Mouse (Mus musculus): ENCODE measurements at regions not wholly inside any gene's neighbourhood (a gene's known extent, or its start where the extent isn't known, plus 50 kb on each side); places are given as distances from the start of the nearest gene placed in this dataset.

DNA sequence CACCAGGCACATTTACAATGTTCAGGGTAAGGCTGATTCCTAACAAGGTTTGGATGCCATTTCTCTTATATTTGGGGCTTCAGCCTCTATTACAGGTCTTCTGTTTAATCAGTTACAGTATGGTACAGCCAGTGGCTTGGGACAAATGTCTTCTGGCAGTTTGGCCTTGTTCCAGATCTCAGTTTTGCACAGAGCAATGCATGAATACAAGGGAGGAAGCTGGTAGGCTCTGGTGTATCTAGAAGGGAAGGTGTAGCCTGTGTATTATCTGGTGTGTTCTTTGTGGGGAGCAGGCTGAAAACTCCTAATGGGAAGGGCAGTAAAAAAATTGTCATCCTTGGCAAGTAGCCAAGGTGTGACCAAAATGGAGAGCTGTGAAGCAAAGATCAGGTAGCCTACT, 254.2 kb downstream of the Usp25 start:
- peak; percentile 50; the same call in 1 of the 2 replicates for ATAC-seq (replicated peaks; ENCODE audit: insufficient number of reproducible peaks, insufficient read depth, low FRiP score, low read depth)
- H3K9me3 ChIP-seq (replicated peaks): no peaks in the 10 kb centered on the region
- no peak overlapping the region for H3K27ac ChIP-seq
- H3K4me3 ChIP-seq: no peak overlapping the region
- no peaks in the 10 kb centered on the region for H3K4me1 ChIP-seq (replicated peaks)
- H3K4me2 ChIP-seq: no peak overlapping the region
- H3K9ac ChIP-seq: no peak overlapping the region
- H3K36me3 ChIP-seq: no peaks in the 10 kb centered on the region
- no peaks in the 10 kb centered on the region for H3K27me3 ChIP-seq

- Histone ChIP-seq H3K4me3 (no peak overlapping the region), H3K36me3 (no peaks in the 10 kb centered on the region), H3K27me3 (no peaks in the 10 kb centered on the region), H3K27ac (no peak overlapping the region), H3K4me2 (no peak overlapping the region), H3K4me1 (replicated peaks) (no peaks in the 10 kb centered on the region), H3K9me3 (replicated peaks) (no peaks in the 10 kb centered on the region), H3K9ac (no peak overlapping the region)
- ATAC-seq (replicated peaks; ENCODE audit: insufficient number of reproducible peaks, insufficient read depth, low FRiP score, low read depth): no peak
- WGBS: 47% methylated on average over 3 of the region's 3 CpGs
Measured at GRCm38 (mm10) chr16:77252349-77252748, 238.8 kb downstream of the Usp25 start.

GRCm38 (mm10) chr16:77251422-77251821, 237.9 kb downstream of the Usp25 start:
- ATAC-seq (replicated peaks; ENCODE audit: insufficient number of reproducible peaks, insufficient read depth, low FRiP score, low read depth): no peak
- no peak overlapping the region for H3K9ac ChIP-seq

GRCm38 (mm10) chr16:77240876-77241275, 227.4 kb downstream of the Usp25 start:
- H3K4me3 ChIP-seq: no peak overlapping the region
- WGBS: 75% methylated on average over 6 of the region's 6 CpGs
- H3K27ac ChIP-seq: no peak overlapping the region

More at GRCm38 (mm10) chr16:77251422-77251821, 237.9 kb downstream of the Usp25 start:
- no peak overlapping the region for H3K4me3 ChIP-seq
- no peaks in the 10 kb centered on the region for H3K27me3 ChIP-seq
- H3K4me1 ChIP-seq (replicated peaks): no peaks in the 10 kb centered on the region
- H3K9me3 ChIP-seq (replicated peaks): no peaks in the 10 kb centered on the region
- no peak overlapping the region for H3K4me2 ChIP-seq
- 50% methylated on average over 3 of the region's 3 CpGs for WGBS
- no peak overlapping the region for H3K27ac ChIP-seq
- no peaks in the 10 kb centered on the region for H3K36me3 ChIP-seq

DNA sequence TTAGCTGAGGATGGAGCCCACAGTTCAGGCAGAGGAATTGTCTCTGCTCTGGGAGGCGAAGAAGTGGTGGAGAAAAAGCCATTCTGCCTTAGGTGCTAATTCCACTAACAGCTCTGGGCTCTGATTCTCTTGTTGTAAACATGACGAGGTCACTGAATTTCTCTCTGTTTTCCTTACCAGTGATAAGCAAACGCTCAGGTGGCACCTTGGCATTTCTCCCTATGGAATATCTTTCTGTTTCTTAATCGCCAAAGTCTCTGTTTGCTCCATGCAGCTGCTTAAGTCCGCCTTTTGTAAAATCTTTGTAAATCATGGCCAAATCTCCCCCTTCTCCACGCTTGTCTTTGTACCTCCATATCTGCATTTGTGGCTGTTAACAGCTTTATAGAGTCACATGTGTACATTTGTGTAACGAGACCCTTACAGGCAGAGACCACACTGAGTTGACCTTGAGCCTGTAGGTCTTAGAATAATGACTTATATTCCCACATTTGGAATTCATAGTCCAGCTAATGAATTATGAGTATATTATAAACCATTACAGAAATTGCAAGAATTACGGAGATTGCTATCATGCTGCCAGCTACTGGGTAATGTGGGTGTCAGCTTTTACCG, 225.8 kb downstream of the Usp25 start:
- Histone ChIP-seq H3K27me3 (no peaks in the 10 kb centered on the region), H3K4me3 (no peak overlapping the region), H3K9me3 (replicated peaks) (no peaks in the 10 kb centered on the region), H3K9ac (no peak overlapping the region), H3K36me3 (no peaks in the 10 kb centered on the region), H3K27ac (no peak overlapping the region), H3K4me1 (replicated peaks) (peaks cover 7% of the 10 kb centered on the region), H3K4me2 (no peak overlapping the region)
- no peak for ATAC-seq (replicated peaks; ENCODE audit: insufficient number of reproducible peaks, insufficient read depth, low FRiP score, low read depth)
- WGBS: 68% methylated on average over 9 of the region's 9 CpGs

More at GRCm38 (mm10) chr16:77240876-77241275, 227.4 kb downstream of the Usp25 start:
- Histone ChIP-seq H3K36me3 (no peaks in the 10 kb centered on the region), H3K27me3 (no peaks in the 10 kb centered on the region), H3K4me2 (no peak overlapping the region), H3K9ac (no peak overlapping the region), H3K4me1 (replicated peaks) (peaks cover 7% of the 10 kb centered on the region), H3K9me3 (replicated peaks) (no peaks in the 10 kb centered on the region)
- no peak for ATAC-seq (replicated peaks; ENCODE audit: insufficient number of reproducible peaks, insufficient read depth, low FRiP score, low read depth)

DNA sequence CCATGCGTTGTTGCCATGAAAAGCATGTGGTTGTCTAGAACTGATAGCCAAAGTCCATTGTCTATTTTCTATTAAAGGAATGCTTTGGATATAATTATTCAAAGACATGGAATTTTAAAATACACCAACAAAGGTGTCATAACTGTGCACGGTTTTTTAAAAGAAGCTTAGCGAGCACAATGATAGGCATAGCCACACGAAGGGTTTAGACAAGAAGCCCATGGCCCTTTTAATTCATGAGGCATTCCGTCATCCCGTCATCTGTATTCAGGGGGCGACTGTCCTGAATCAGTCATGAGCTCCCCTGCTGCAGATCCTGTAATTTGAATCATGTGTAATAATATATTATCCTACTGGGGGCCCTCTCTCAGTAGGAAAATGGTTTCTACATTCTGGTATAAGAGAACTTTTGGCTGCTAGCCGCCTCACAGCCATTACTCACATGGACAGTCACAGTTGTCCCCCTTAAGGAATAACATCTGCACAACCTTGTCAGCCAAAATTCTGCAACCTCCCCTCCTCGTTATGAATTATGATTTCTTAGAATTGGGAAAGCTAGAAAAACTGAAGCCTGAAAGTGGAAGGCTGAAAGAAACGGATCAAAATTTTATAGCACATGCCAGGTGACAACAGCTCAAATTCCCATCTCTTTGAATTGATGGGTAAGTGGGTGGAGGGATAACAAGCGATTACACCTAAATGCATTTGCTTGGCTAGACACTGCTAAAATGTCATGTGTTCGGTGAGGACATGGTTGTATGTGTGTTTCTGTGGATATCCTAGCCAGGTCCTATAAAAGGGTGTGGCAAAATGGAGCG, 225.1 kb downstream of the Usp25 start:
- no peaks in the 10 kb centered on the region for H3K27me3 ChIP-seq
- peaks cover 7% of the 10 kb centered on the region for H3K4me1 ChIP-seq (replicated peaks)
- no peaks in the 10 kb centered on the region for H3K36me3 ChIP-seq
- H3K4me3 ChIP-seq: no peak overlapping the region
- WGBS: 77% methylated on average over 13 of the region's 13 CpGs
- no peaks in the 10 kb centered on the region for H3K9me3 ChIP-seq (replicated peaks)
- no peak overlapping the region for H3K4me2 ChIP-seq
- H3K27ac ChIP-seq: no peak overlapping the region
- no peak overlapping the region for H3K9ac ChIP-seq
- no peak for ATAC-seq (replicated peaks; ENCODE audit: insufficient number of reproducible peaks, insufficient read depth, low FRiP score, low read depth)

GRCm38 (mm10) chr16:77237631-77238357, 224.3 kb downstream of the Usp25 start:
- H3K27ac ChIP-seq: no peak overlapping the region
- peaks cover 7% of the 10 kb centered on the region for H3K4me1 ChIP-seq (replicated peaks)
- H3K9ac ChIP-seq: no peak overlapping the region
- ATAC-seq (replicated peaks; ENCODE audit: insufficient number of reproducible peaks, insufficient read depth, low FRiP score, low read depth): no peak
- no peak overlapping the region for H3K4me2 ChIP-seq
- H3K4me3 ChIP-seq: no peak overlapping the region
- no peaks in the 10 kb centered on the region for H3K36me3 ChIP-seq
- WGBS: 78% methylated on average over 7 of the region's 7 CpGs
- H3K9me3 ChIP-seq (replicated peaks): no peaks in the 10 kb centered on the region
- no peaks in the 10 kb centered on the region for H3K27me3 ChIP-seq

GRCm38 (mm10) chr16:77237272-77237603, 223.7 kb downstream of the Usp25 start:
- 83% methylated on average over 2 of the region's 2 CpGs for WGBS
- Histone ChIP-seq H3K27ac (peak overlapping the region; percentile 40; the same call in 1 of the 2 replicates), H3K4me3 (peak overlapping the region; percentile 44)

DNA sequence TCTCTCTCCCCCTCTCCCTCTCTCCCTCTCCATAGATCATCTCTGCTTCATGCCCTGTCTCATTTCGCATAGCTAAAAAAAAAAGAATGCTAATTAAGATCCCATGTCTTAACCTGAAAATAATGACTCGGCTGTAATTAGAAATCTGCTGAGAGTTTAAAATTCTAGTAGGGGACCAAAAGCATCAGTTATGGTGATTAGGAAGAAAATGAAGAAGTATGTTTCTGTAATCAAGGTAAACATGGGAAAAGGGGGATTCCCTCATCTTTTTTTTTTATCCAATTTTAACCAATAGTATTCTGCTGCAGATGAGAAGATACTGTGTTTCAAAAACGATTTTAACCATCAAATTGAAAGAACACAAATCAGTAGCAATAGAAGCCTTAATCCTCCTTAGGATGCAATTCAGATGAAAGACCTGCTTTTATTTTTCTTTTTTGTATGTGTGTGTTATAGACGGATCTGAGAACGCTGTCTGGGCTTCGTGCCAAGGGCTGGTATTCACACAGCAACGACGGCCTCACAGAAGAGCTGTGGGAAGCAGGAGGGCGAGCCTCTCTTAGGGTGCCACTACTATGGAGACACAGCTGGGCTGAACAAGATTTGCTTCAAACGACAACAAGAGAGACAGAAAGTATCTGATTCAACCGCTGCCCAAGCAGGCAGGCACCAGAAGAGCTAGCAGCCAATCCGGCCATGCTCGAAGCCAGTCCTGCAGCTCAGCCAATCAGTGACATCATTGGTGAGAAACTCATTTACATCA, 223.2 kb downstream of the Usp25 start:
- peaks cover 7% of the 10 kb centered on the region for H3K4me1 ChIP-seq (replicated peaks)
- WGBS: 25% methylated on average over 13 of the region's 13 CpGs
- no peaks in the 10 kb centered on the region for H3K36me3 ChIP-seq
- no peak for ATAC-seq (replicated peaks; ENCODE audit: insufficient number of reproducible peaks, insufficient read depth, low FRiP score, low read depth)
- no peaks in the 10 kb centered on the region for H3K9me3 ChIP-seq (replicated peaks)
- H3K27me3 ChIP-seq: no peaks in the 10 kb centered on the region
- peak overlapping the region; percentile 68 for H3K4me2 ChIP-seq
- peak overlapping the region; percentile 40; the same call in 1 of the 2 replicates for H3K27ac ChIP-seq
- H3K4me3 ChIP-seq: peak overlapping the region; percentile 44
- H3K9ac ChIP-seq: peak overlapping the region; percentile 47

More at GRCm38 (mm10) chr16:77237272-77237603, 223.7 kb downstream of the Usp25 start:
- Histone ChIP-seq H3K27me3 (no peaks in the 10 kb centered on the region), H3K9me3 (replicated peaks) (no peaks in the 10 kb centered on the region), H3K4me1 (replicated peaks) (peaks cover 7% of the 10 kb centered on the region), H3K4me2 (peak overlapping the region; percentile 68), H3K36me3 (no peaks in the 10 kb centered on the region), H3K9ac (no peak overlapping the region)
- no peak for ATAC-seq (replicated peaks; ENCODE audit: insufficient number of reproducible peaks, insufficient read depth, low FRiP score, low read depth)

DNA sequence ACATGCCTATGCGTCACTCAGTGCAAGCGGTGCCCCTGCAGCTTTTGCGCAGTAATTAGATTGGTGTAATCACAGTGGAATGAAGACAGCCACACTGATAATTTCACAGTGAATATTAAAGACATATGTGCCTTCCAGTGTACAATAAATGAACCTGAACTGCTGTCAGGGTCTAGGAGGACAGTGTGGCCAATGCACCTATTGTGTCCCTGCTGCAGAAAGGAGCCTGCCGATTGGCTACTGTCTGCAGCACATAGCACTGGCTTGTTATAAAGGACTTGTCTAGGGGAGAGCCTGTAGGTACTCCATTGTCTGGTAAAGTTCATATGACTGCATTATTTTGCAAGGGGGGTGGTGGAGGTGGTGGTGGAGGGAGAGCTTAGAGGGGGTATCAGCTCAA, 222.5 kb downstream of the Usp25 start:
- Histone ChIP-seq H3K27ac (no peak overlapping the region), H3K4me1 (replicated peaks) (peaks cover 7% of the 10 kb centered on the region), H3K4me3 (no peak overlapping the region), H3K36me3 (no peaks in the 10 kb centered on the region), H3K9ac (no peak overlapping the region), H3K9me3 (replicated peaks) (no peaks in the 10 kb centered on the region), H3K4me2 (no peak overlapping the region), H3K27me3 (no peaks in the 10 kb centered on the region)
- ATAC-seq (replicated peaks; ENCODE audit: insufficient number of reproducible peaks, insufficient read depth, low FRiP score, low read depth): no peak
- 83% methylated on average over 4 of the region's 4 CpGs for WGBS

DNA sequence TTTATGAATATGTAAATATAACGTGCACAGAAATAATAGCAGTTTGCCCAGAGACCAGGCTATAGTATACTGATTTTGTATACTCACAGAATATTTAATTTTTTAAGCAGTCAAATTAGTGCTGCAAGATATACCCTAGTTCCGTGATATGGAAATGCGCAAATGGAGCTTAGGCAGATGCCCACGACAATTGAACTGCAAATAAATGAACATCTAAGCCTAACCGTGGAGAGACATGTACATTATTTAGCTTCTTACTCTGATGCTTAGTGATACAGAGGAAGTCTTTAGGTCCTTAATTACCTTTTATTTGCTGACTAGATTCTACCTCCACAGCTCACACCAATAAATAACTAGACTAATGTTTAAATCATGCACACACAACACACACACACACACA, 221.9 kb downstream of the Usp25 start:
- Histone ChIP-seq H3K27me3 (no peaks in the 10 kb centered on the region), H3K4me3 (no peak overlapping the region), H3K27ac (no peak overlapping the region), H3K9me3 (replicated peaks) (no peaks in the 10 kb centered on the region), H3K36me3 (no peaks in the 10 kb centered on the region), H3K4me2 (no peak overlapping the region), H3K9ac (no peak overlapping the region), H3K4me1 (replicated peaks) (peaks cover 7% of the 10 kb centered on the region)
- 87% methylated on average over 5 of the region's 5 CpGs for WGBS
- no peak for ATAC-seq (replicated peaks; ENCODE audit: insufficient number of reproducible peaks, insufficient read depth, low FRiP score, low read depth)
